Mouse (Mus musculus) leukemia stem cell, adult 10-12 weeks (primary cell): Measurements from ENCODE around the gene Chil3. TPM values are rescaled to one million over a fixed set of nuclear protein-coding genes. Genes with fewer than 3 reads are reported as not detected.

Source experiments
- polyA plus RNA-seq: library from polyadenylated mRNA; stranded (reverse); fragments of >175 nt; gene quantifications from 2 replicates; pipeline ENCODE4 v1.2.3, GENCODE M21; 2012; ENCODE audit warnings: low replicate concordance

The Chil3 gene
- 0.23 TPM in 1 of 2 replicates, not detected in the other for polyA plus RNA-seq

GRCm38 (mm10) chr3:106167464-106167863 lies at the start of gene Chil3:
TSS of gene Chil3 (minus strand) at chr3:106167564.

GRCm38 (mm10) chr3:106112929-106113328 lies 54.4 kb downstream of the Chil3 start, which contains the start of gene Chia1:
TSS of gene Chia1 (plus strand) at chr3:106113229.

Other genes starting within 250 kb of the Chil3 start
- 0.24 and 0.90 TPM in 2 replicates for gene I830077J02Rik, start 234.9 kb downstream of the Chil3 start, polyA plus RNA-seq
- 47.4 and 101 TPM in 2 replicates for gene Wdr77, start 208.2 kb downstream of the Chil3 start, polyA plus RNA-seq
- gene Atp5f1, start 207.5 kb downstream of the Chil3 start, polyA plus RNA-seq = 101 and 270 TPM in 2 replicates
- 0.65 and 0.98 TPM in 2 replicates for gene Ovgp1, start 193.9 kb downstream of the Chil3 start, polyA plus RNA-seq
- not detected in 2 replicates for gene Pifo, start 152.9 kb downstream of the Chil3 start, polyA plus RNA-seq
- not detected in 2 replicates for gene Chil5, start 134.8 kb downstream of the Chil3 start, polyA plus RNA-seq
- not detected in 2 replicates for gene Chia1, start 54.3 kb downstream of the Chil3 start, polyA plus RNA-seq
- not detected in 2 replicates for gene Chil4, start 51.9 kb upstream of the Chil3 start, polyA plus RNA-seq
- not detected in 2 replicates for gene Chil6, start 238.6 kb upstream of the Chil3 start, polyA plus RNA-seq